Mouse (Mus musculus): ENCODE data around the gene Olfr1104.

DNA sequence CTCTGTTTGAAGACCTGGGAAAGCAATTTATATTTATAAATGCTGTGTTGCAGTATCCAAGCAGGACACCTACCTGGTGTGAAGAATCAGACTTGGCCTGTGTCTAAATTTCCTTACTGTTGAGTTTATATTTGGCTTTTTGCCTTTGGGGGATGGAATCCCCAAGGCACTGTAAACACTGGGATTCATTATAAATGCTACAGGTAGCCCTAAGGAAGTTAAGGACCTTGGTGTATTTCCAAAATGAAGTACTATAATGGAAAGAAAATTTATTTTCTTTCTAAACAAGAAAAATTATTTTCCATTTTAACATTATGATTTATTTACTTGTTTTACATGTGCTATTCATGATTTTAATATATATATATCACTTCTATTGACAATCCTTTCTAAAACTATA is 9.6 kb upstream of the Olfr1104 start, which contains the start of gene Olfr1105:
- TF ChIP-seq CTCF (IDR thresholded peaks at IDR 0.05; ENCODE audit: borderline replicate concordance, insufficient read depth, low read length) (no peak), POLR2A (IDR thresholded peaks at IDR 0.05; ENCODE audit: low read depth, low read length) (no peak)

Data from embryonic fibroblast, embryonic 13.5 days (primary cell).